Mouse (Mus musculus): ENCODE data around the gene Tmem242.

DNA sequence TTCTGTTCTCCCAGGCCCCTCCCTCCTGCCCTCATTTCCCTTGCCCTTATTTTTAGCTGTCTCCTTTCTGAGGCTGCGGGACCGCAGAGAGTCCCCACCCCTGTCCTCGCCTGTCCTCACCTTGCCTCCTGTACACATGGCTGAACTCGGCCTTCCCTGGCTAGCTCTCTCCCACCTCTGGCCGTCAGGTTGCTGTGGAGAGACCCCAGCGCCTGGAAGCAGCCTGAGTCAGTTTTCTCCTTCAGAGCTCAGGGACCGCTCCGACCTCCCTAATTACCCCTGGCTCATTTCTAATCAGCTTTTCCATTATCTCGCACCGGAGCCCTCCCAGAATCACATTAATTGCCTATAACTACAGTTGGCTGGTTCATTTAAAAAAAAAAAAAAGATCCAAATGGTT lies 49.4 kb downstream of the Tmem242 start:
- TF ChIP-seq CTCF (IDR thresholded peaks at IDR 0.05; ENCODE audit: low read depth) (no peak), EP300 (IDR thresholded peaks at IDR 0.05; ENCODE audit: low read depth) (no peak)

Data from liver, postnatal 0 days (tissue).